Mouse (Mus musculus): ENCODE data around the gene Slc12a8.
"Not testable (repeated sequence)": the region's sequence is repeated elsewhere in the genome, so short reads cannot be mapped to it uniquely, and the experiment has no call there.

Gene Slc12a8

GRCm38 (mm10) chr16:33516807-33517565 lies at the start of gene Slc12a8:
Gene Slc12a8, plus strand, starts transcription at chr16:33517328.
- peak; percentile 36 for DNase-seq (ENCODE audit: inconsistent ontology term)

DNA sequence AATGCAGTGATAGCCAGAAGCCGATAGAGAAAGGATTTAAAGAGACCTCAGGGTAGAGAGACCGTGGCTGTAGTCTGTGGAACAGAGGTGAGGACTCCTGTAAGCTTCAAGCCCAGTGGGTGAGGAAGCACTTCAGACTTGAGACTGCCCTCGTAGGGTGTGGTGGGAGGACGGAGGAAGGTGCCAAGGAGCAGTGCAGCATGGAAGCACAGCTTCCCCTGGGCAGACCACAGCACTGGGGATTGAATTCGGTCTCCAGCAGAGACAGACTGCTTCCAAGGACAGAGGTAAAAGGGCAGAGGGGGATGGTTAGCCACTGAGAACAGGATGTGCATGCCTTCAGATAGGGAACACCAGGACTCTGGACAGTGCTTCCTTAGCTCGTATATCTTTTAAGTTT lies 49.7 kb upstream of the Slc12a8 start:
- DNase-seq (ENCODE audit: inconsistent ontology term), result no peak

DNA sequence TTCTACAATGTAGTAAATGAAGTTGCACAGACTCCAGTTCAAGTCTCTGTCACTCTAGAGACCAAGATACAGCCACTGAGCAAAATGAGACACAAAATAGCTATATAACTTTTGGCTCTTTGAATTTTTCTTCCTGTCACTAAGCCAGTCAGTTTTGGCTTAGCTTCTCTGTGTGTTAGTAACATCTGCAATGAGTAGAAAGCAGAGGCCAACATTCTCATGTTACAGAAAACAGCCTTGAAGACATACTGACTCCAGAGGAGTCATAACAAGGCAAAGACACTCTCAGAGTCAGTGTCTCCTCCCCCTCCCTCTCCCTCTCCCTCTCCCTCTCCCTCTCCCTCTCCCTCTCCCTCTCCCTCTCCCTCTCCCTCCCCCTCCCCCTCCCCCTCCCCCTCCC lies 47.2 kb upstream of the Slc12a8 start:
- no peak for DNase-seq (ENCODE audit: inconsistent ontology term)

GRCm38 (mm10) chr16:33474381-33474780 lies 42.7 kb upstream of the Slc12a8 start:
- DNase-seq (ENCODE audit: inconsistent ontology term), result no peak

DNA sequence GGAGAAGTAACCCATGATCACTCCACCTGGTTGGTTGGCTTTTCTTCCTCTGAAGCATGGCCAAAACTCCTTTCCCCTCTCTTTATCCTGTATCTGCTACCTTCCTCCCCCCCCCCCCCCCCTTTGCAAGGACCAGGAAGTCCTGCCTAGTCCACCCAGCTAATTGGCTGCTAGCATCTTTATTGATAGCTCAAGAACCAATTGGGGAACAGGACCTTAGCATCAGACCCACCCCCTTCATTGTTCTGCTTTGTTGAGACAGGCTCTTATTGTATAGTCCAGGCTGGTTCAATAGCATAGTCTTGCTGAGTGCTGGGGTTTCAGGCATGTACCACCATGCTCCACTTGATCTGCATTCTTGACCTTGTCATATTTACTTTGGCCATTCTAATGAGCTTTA lies 37.2 kb upstream of the Slc12a8 start:
- no peak for DNase-seq (ENCODE audit: inconsistent ontology term)

- no peak for DNase-seq (ENCODE audit: inconsistent ontology term)
Measured at GRCm38 (mm10) chr16:33481148-33481547, 36.0 kb upstream of the Slc12a8 start.

DNA sequence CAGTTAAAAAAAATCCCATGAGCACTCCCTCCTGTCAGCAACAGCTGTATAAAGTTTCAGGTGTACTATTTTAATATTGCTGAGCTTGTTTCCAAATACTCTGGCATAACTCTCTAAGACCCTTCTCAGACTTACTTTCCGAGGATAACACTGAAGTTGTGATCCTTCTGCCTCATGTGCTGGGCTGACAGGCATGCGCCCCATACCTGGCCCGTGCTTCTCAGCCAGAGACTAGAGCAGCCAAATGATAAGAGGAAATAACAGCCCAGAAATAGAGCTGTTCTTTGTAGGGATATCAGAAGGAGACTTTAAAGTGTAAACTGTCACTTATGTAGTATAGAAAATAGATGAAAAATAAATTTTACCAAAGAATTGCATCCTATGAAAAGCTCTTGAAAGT lies 34.8 kb upstream of the Slc12a8 start:
- no peak for DNase-seq (ENCODE audit: inconsistent ontology term)

GRCm38 (mm10) chr16:33487709-33488108 lies 29.4 kb upstream of the Slc12a8 start:
- no peak for DNase-seq (ENCODE audit: inconsistent ontology term)

DNA sequence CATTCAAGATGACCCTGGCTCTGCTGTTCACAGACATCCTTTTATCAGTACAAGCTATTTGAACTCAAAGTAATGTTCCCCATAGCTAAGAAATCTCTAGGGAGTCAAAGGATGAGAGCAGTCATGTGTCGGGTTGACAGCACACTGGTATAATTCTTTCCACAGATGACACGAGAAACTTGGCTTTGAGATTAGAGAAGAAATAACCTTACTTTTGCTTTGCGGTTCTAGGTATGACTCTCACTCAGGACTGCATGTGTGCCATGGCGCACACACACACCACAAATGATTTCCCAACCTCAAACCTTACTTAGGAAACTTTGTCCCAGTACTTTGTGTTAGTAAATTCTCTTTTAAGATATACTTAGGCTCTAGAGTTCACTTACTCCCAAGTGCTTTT lies 22.8 kb upstream of the Slc12a8 start:
- no peak for DNase-seq (ENCODE audit: inconsistent ontology term)

- DNase-seq (ENCODE audit: inconsistent ontology term), result no peak
Measured at GRCm38 (mm10) chr16:33508082-33508481, 9.0 kb upstream of the Slc12a8 start.

DNA sequence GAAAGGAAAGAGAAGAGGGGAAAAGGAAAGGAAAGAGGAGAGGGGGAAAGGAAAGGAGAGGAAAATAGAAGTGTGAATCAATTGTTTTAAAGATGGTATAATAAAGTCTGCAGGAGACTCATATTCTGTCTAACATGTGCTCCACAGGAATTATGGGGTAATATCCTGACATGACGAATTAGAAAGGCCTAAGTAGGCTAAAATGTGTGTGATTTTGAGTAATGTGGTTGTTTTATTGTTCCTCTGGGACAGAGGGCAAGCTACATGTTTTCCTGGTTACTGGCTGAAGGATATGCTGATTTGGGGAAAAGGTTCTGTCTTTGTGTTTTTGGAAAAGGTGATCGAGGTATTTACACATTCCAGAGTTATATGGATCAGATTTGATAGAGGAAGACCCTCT lies 7.9 kb upstream of the Slc12a8 start:
- not testable (repeated sequence) for DNase-seq (ENCODE audit: inconsistent ontology term)

DNA sequence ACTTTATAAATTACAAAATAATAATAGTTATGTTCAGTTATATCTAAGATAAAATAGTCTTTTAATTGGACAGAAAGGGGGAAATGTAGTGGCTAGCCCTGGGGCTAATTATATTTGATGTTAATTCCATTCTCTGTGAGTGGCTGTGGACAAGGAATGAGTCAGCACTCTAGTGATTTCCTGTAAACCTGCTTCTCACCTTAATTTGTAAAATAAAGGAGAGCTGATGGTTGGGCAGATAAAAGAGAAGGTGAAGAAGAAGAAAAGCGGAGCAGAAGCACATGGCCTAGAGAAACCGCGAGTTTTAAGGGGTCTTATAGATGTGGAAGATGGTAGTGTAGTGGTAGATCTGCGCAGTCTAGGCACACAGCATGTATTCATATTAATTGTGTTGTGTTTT lies 6.3 kb upstream of the Slc12a8 start:
- not testable (repeated sequence) for DNase-seq (ENCODE audit: inconsistent ontology term)

DNA sequence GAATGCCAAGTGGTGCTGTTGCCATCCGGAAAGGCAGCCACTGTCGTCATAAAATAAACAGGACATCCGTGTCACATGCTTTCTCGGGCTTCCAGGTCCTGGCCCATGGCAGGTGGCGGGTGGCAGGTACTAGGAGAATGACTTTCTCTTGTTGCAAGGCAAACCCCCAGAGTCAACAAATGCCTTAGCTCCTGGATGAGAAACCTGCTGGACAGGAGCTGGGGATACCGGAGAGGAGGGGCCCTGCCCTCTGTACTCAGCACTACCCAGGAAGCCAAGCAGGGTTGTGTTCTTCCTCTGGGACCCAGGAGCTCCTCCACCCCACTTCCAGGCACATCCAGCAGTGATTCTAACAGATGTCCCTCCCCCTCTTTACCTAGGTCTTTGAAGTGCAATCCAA lies 4.6 kb upstream of the Slc12a8 start:
- DNase-seq (ENCODE audit: inconsistent ontology term), result no peak

GRCm38 (mm10) chr16:33517627-33518026 lies 499 bp downstream of the Slc12a8 start:
- no peak for DNase-seq (ENCODE audit: inconsistent ontology term)

- DNase-seq (ENCODE audit: inconsistent ontology term), result no peak
Measured at GRCm38 (mm10) chr16:33518236-33518635, 1.1 kb downstream of the Slc12a8 start.

- DNase-seq (ENCODE audit: inconsistent ontology term), result peak; percentile 16
Measured at GRCm38 (mm10) chr16:33519916-33520568, 2.9 kb downstream of the Slc12a8 start.

- DNase-seq (ENCODE audit: inconsistent ontology term), result no peak
Measured at GRCm38 (mm10) chr16:33522516-33522915, 5.4 kb downstream of the Slc12a8 start.

GRCm38 (mm10) chr16:33523571-33523970 lies 6.4 kb downstream of the Slc12a8 start:
- DNase-seq (ENCODE audit: inconsistent ontology term), result no peak

DNA sequence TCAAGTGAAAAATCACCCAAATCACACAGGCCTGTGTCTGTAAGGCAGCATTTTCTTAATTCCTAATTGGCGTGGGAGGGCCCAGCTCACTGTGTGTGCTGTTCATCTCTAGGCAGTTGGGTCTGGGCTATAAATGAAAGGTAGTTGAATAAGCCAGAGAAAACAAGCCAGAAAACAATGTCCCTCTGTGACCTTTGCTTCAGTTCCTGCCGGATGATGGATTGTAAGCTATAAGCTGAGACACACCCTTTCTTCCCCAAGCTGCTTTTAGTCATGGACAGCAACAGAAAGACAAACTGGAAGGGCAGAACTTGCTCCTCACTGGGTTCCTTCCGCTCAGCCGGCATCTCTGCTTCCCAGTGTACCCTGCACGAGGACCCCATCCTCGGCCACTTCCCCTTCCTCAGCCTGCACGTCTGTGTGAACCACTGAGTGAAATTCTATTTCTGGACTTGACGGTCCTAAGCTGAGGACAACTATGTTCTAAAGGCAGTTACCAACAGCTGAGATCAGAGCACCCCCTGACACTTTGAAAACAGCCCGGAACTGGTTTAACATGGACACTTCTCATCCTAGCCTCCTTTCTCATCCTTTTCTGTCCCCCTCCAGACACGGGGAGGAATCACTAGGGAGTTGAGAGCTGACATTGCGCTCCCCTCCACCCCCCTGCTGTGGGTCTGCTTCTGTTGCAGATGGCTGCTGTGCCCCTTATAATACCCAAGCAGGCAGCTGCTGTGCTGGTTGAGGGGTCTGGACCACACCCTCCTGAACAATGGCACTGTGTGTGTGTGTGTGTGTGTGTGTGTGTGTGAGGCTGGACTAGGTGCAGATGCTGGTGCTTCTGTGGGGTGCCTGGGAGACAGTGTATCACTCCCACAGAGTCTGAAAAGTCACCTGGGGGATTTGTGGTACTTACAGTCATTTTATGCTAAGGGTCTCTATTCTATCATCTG lies 12.7 kb downstream of the Slc12a8 start:
- peak; percentile 8 for DNase-seq (ENCODE audit: inconsistent ontology term)

DNA sequence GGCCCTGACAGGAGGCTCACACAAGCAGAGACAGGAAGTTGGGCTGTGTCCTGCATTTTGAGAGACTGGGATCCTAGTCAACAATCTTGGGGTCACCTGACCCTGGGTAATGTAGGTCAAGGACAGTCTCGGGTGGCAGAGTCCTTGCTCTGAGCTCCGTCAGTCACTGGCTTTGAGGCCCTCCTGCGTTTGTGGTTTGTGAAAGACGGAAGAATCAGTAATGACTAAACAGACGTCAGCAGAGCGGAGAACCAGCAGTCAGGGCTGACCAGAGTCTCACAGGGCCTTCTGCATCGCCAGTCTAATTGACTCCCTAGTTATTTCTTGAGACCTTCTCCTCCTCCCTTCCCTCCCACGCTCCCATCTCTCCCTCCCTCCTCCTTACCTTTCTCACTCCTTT lies 14.1 kb downstream of the Slc12a8 start:
- no peak for DNase-seq (ENCODE audit: inconsistent ontology term)

DNA sequence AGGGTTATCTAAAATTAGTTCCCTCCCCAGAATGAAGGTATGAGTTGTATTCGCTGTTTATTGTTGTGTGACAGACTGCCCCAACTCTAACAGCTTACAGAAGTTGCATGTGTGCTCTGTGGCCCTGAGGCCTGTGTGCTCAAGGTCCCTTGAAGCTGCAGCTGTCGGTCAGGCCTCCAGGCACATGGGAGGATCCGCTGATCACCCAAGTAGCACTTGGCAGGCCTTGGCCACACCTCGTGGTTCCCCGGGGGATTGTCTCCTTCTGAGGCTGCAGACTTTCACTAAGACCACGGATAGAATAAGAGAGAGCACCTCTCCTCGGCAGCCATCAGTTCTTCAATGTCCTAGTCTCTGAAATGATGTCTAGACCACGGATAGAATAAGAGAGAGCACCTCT lies 19.3 kb downstream of the Slc12a8 start:
- DNase-seq (ENCODE audit: inconsistent ontology term), result no peak

DNA sequence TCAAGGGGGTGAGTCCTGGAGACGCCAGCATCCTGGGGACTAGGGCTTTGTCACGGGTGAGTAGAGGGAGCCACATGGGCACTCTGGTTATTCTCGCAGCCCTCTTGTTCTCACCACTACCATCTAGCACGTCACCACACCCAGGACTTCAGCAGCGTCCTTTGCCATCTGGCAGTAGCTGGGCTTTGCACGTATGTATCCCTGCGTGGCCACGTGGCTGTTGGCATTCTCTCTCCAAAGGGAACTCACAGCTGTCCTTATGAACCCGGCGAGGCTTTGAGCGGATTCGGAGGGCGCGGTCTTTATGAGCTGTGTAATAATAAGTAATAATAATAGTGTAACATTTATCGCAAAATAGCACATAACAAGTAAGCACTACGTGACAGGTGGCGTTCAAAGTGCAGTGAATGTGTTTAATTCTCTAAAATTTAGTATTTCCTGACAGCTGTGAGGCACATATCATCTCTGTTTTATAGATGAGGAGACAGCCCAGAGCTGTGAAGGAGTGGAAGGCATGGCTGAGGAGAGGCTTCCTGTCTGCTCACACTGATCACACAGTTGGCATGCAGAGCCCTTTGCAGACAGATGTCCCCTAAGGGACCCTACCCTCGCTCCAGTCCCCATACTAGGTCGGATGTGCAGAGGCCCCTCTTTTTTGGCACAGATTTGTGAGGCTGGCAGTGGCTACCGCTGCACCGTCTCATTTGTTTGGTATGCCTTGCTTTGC lies 20.5 kb downstream of the Slc12a8 start:
- no peak for DNase-seq (ENCODE audit: inconsistent ontology term)

All from Muller cell, postnatal 12 days (primary cell).